Mouse (Mus musculus) ES-E14 (cell line): ENCODE measurements around the gene Itgb5. TPM values are rescaled to one million over a fixed set of nuclear protein-coding genes. Genes with fewer than 3 reads are reported as not detected.

Experiments used
- DNase-seq: peaks from one replicate; pipeline ENCODE4 v3.0.0-alpha.2; 2013; ENCODE audit warnings: low read depth, low spot score
- H3K27ac ChIP-seq: 2 replicates; pipeline ENCODE4 v1.5.1; 2012; ENCODE audit warnings: low read depth, mild to moderate bottlenecking, low read length, moderate library complexity, mixed read lengths; ENCODE audit not compliant: poor library complexity, insufficient read depth, severe bottlenecking
- H3K36me3 ChIP-seq: 2 replicates; pipeline ENCODE4 v1.6.1; 2012; ENCODE audit warnings: mild to moderate bottlenecking, low read length, moderate library complexity, mixed read lengths; ENCODE audit not compliant: control insufficient read depth, poor library complexity, insufficient read depth, severe bottlenecking
- H3K4me1 ChIP-seq, 2 experiments: fragments of 150-350 bp in 1 of 2; sonication (generic) in 1 of 2; 2 replicates each; pipeline ENCODE4 v1.6.1; 2012; ENCODE audit warnings: low read length in 2 of 2, mild to moderate bottlenecking in 1 of 2, mixed read lengths in 1 of 2; ENCODE audit not compliant: control insufficient read depth in 2 of 2, insufficient read depth in 2 of 2, poor library complexity in 1 of 2
- H3K4me3 ChIP-seq, 2 experiments: fragments of 150-350 bp in 1 of 2; sonication (generic) in 1 of 2; 2 replicates each; pipeline ENCODE4 v1.5.1; 2012; ENCODE audit warnings: low read length in 2 of 2, low read depth in 1 of 2, mild to moderate bottlenecking in 1 of 2, mixed read lengths in 1 of 2; ENCODE audit not compliant: insufficient read depth in 1 of 2, poor library complexity in 1 of 2, severe bottlenecking in 1 of 2
- H3K9ac ChIP-seq: 2 replicates; pipeline ENCODE4 v1.6.1; 2012; ENCODE audit warnings: low read depth, mild to moderate bottlenecking, low read length, mixed read lengths; ENCODE audit not compliant: poor library complexity, insufficient read depth, severe bottlenecking
- H3K9me3 ChIP-seq: fragments of 150-350 bp; sonication (generic); 2 replicates; pipeline ENCODE4 v1.6.1; 2012; ENCODE audit warnings: low read depth, mild to moderate bottlenecking, low read length; ENCODE audit not compliant: control insufficient read depth, insufficient read depth
- CHD2 ChIP-seq: IDR thresholded peaks from 2 replicates; pipeline ENCODE4 v1.6.1; 2014; ENCODE audit warnings: mild to moderate bottlenecking, low read depth, low read length, inconsistent platforms
- HCFC1 ChIP-seq: IDR thresholded peaks from 2 replicates; pipeline ENCODE4 v1.6.1; 2012; ENCODE audit warnings: low read length, inconsistent platforms, borderline replicate concordance; ENCODE audit not compliant: insufficient read depth
- MAFK ChIP-seq: IDR thresholded peaks from 2 replicates; pipeline ENCODE4 v1.6.1; 2014; ENCODE audit warnings: mild to moderate bottlenecking, low read depth, low read length, inconsistent platforms; ENCODE audit not compliant: insufficient read depth
- ZC3H11A ChIP-seq: IDR thresholded peaks from 2 replicates; pipeline ENCODE4 v1.6.1; 2012; ENCODE audit warnings: low read depth, mild to moderate bottlenecking, inconsistent platforms, low read length, borderline replicate concordance
- ZNF384 ChIP-seq: IDR thresholded peaks from 2 replicates; pipeline ENCODE4 v1.6.1; 2012; ENCODE audit warnings: low read depth, low read length, inconsistent platforms
- in situ Hi-C, 2 experiments: fragments of 600-800 bp; cut with MboI; formaldehyde crosslinking; loops; one replicate each; pipeline ENCODE4 v1.15.1; 2025; ENCODE audit warnings: low sequenced_read_pairs in 2 of 2, inconsistent platforms in 1 of 2; ENCODE audit not compliant: unreplicated experiment in 2 of 2
- total RNA-seq: library from RNA; depleted of rRNA; stranded (reverse); fragments of 300-350 nt; gene quantifications from 2 replicates; pipeline ENCODE4 v1.2.3, GENCODE M21; 2012

The Itgb5 gene
- total RNA-seq, 1 experiment: 60.6 TPM

DNA sequence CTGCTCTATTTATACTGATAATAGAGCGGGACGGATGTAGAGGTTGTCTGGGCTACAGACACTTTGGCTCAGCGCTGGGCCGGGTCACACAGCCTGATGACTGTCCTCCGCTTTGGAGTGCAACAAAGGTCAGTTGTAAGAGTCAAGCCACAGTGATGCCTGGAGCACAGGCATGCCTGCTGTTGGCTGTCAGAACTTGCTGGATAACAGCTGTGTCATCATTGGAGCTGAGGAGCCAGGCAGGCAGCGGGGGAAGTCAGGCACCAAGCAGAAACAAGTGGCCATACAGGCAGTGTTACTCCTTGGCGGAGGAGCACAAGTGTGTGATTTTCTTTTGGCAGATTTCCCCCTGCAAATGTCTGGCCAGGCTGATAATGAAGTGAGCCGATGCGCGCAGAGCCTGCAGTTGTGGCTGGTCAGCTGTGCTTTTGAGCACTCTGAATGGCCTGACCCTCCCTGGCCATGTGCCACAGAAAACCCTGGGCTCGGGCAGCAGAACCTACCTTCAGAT, 111.9 kb downstream of the Itgb5 start:
- H3K4me3 ChIP-seq: no peak overlapping the region
- no peak for DNase-seq
- H3K4me1 ChIP-seq: no peaks in the 10 kb centered on the region
- no peak for TF ChIP-seq HCFC1
- TF ChIP-seq ZC3H11A: no peak
- no peak for TF ChIP-seq MAFK
- no peak for TF ChIP-seq ZNF384
- no peak for TF ChIP-seq CHD2
- H3K9me3 ChIP-seq: no peaks in the 10 kb centered on the region
- in situ Hi-C loops: loop anchor here in 1 of 2 experiments (10.0 kb wide), 1 partner anchor 117 kb away; the partner anchor contains the start of gene Itgb5
- no peak overlapping the region for H3K9ac ChIP-seq
- no peak overlapping the region for H3K27ac ChIP-seq
- H3K36me3 ChIP-seq: no peaks in the 10 kb centered on the region

DNA sequence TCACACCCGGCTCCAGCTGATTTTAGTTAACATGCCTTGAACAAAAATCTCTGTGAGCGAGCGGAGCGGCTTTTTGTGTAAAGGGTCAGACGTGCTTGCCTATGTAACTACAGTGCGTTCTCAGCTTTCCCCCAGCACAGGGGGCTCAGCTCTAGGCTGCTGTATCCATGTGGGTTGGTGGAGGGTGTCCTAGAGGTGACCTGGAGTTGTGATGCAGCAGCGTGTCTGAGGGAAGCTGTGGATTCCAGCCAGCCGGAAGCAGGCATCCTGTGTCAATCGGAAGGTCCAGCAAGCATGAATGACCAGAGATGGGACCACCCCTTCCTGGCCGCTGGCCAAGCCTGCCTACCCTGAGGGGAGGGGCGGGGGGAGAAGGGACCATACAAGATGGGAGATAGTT, 112.9 kb downstream of the Itgb5 start:
- Histone ChIP-seq H3K9me3 (no peaks in the 10 kb centered on the region), H3K27ac (no peak overlapping the region), H3K4me3 (no peak overlapping the region), H3K9ac (no peak overlapping the region), H3K4me1 (no peaks in the 10 kb centered on the region), H3K36me3 (no peaks in the 10 kb centered on the region; the same call in 1 of the 2 replicates)
- no peak for TF ChIP-seq CHD2
- TF ChIP-seq ZNF384: no peak
- no peak for TF ChIP-seq ZC3H11A
- in situ Hi-C loops: loop anchor here in 1 of 2 experiments (10.0 kb wide), 1 partner anchor 118 kb away; the partner anchor contains the start of gene Itgb5
- no peak for DNase-seq

DNA sequence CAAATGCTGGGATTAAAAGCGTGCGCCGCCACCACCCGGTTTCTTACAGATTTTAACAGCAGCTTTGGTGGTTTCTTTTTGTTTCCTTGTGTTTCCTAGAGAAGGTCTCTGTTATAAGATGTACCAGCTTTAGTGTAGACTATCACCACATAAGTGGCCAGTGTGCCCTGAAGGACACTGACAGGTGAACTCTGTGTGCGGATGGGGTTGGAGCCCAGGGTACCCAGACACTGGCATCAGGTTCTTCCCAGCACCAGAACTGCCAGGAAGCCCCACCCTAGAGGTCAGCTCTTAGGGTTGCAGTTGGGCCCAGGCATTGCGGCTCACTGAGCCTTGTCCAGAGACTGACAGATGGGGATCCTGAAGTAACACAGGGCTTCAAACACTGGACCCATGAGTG, 113.9 kb downstream of the Itgb5 start:
- TF ChIP-seq ZC3H11A: no peak
- TF ChIP-seq HCFC1: no peak
- no peak for TF ChIP-seq MAFK
- TF ChIP-seq CHD2: no peak
- TF ChIP-seq ZNF384: no peak
- DNase-seq: no peak
- Histone ChIP-seq H3K9me3 (no peaks in the 10 kb centered on the region), H3K9ac (no peak overlapping the region), H3K36me3 (no peaks in the 10 kb centered on the region; the same call in 1 of the 2 replicates), H3K4me3 (no peak overlapping the region), H3K27ac (no peak overlapping the region), H3K4me1 (no peaks in the 10 kb centered on the region)
- in situ Hi-C loops: loop anchor here in 1 of 2 experiments (10.0 kb wide), 1 partner anchor 119 kb away; the partner anchor contains the start of gene Itgb5

DNA sequence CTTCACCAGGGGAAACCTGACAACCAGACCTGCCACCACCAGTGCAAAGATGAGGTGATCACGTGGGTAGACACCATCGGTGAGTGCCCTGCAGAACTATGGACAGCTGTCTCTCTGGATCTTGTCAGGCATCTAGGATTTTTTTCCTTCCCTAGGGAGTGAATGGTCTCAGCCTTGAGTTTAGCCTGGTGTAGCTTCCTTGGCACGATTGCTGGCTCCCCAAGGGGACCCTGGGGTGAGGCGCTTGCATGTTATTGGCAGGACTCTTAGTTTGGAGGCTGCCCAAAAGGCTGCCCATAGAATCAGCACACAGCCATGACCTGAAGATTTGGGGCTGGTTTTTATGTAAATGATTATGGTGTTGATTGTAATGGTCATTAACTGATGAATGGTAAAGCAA, 114.7 kb downstream of the Itgb5 start:
- Histone ChIP-seq H3K4me3 (no peak overlapping the region), H3K27ac (no peak overlapping the region), H3K9me3 (no peaks in the 10 kb centered on the region), H3K9ac (no peak overlapping the region), H3K4me1 (no peaks in the 10 kb centered on the region), H3K36me3 (no peaks in the 10 kb centered on the region; the same call in 1 of the 2 replicates)
- in situ Hi-C loops: loop anchor here in 1 of 2 experiments (10.0 kb wide), 1 partner anchor 119 kb away; the partner anchor contains the start of gene Itgb5
- TF ChIP-seq MAFK (no peak), ZC3H11A (no peak)
- DNase-seq: no peak

DNA sequence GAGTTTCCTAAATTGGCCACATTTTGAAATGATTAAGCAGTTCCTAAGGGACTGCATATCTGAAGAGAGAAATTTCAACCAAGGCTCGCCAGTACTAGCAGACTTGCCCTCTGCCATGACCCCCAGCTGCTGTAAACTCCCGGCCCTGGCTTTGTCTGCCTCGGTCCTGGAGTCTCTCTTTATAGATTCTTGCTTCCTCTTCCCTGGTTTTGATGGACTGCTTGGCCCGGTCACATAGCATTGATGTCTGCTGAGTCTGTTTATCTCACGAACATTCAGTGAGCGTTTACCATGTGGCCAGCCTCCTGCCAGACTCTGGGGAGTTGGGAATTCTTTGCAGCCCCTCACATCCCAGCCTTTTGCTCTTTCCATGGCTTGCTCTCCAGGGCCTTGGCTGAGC, 115.3 kb downstream of the Itgb5 start:
- in situ Hi-C loops: loop anchor here in 1 of 2 experiments (10.0 kb wide), 1 partner anchor 120 kb away; the partner anchor contains the start of gene Itgb5
- H3K9me3 ChIP-seq: no peaks in the 10 kb centered on the region
- no peak for DNase-seq
- H3K4me3 ChIP-seq: no peak overlapping the region
- no peak overlapping the region for H3K9ac ChIP-seq
- no peak overlapping the region for H3K27ac ChIP-seq
- no peaks in the 10 kb centered on the region; the same call in 1 of the 2 replicates for H3K36me3 ChIP-seq
- TF ChIP-seq ZNF384 (no peak), ZC3H11A (no peak), HCFC1 (no peak), MAFK (no peak)
- H3K4me1 ChIP-seq: no peaks in the 10 kb centered on the region
